Mouse (Mus musculus): ENCODE measurements around the gene Lcn5. TPM values are rescaled to one million over a fixed set of nuclear protein-coding genes. Genes with fewer than 3 reads are reported as not detected.
"Not testable (repeated sequence)": the region's sequence is repeated elsewhere in the genome, so short reads cannot be mapped to it uniquely, and the experiment has no call there.

The Lcn5 gene
- polyA plus RNA-seq, 1 experiment = not detected

DNA sequence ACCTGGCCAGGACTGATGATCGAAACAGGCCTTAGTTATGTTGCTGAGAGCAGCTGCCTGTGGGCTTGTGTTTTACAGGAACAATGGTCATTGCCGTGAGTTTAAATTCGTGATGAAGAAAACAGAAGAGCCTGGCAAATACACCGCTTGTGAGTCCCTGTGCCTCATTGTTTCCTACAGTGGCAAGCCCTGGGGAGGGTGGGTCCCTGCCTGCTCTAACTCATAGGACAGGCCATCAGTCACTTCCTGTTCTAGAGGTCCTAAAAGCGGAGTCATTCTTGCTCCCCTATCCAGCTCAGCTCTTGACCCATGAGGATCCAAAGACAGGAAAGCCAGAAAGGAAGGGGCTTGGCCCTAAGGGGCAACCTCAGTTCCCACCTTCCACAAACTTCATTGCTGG lies 43.2 kb downstream of the Lcn5 start:
- Histone ChIP-seq H3K27me3 (ENCODE audit: control insufficient read depth, insufficient read depth, insufficient read length) (peaks cover 53% of the 10 kb centered on the region), H3ac (ENCODE audit: control insufficient read depth, insufficient read length) (no peak overlapping the region), H3K4me3 (no peak overlapping the region), H3K79me2 (ENCODE audit: control insufficient read depth, insufficient read depth) (no peaks in the 10 kb centered on the region), H3K4me2 (ENCODE audit: low read depth) (no peak overlapping the region), H3K36me3 (ENCODE audit: control insufficient read depth, insufficient read depth) (no peaks in the 10 kb centered on the region)
- TF ChIP-seq MAX (IDR thresholded peaks at IDR 0.05; ENCODE audit: low read depth) (no peak), POLR2A (IDR thresholded peaks at IDR 0.05; ENCODE audit: insufficient read length, low read depth) (no peak), USF1 (IDR thresholded peaks at IDR 0.05; ENCODE audit: low read depth) (no peak), TCF3 (IDR thresholded peaks at IDR 0.05; ENCODE audit: insufficient read length, low read depth) (no peak), CEBPB (IDR thresholded peaks at IDR 0.05; ENCODE audit: insufficient read depth, poor library complexity, severe bottlenecking) (no peak), REST (IDR thresholded peaks at IDR 0.05; ENCODE audit: insufficient read depth, insufficient read length) (no peak), TCF12 (IDR thresholded peaks at IDR 0.05; ENCODE audit: insufficient read depth, poor library complexity, severe bottlenecking) (no peak), MYOG (IDR thresholded peaks at IDR 0.05; ENCODE audit: control insufficient read depth in 1 of 3, insufficient read depth in 1 of 3, insufficient read length in 2 of 3, low read depth in 2 of 3) (no peak), E2F4 (IDR thresholded peaks at IDR 0.05; ENCODE audit: insufficient read depth) (no peak), SRF (IDR thresholded peaks at IDR 0.05; ENCODE audit: control insufficient read depth, insufficient read length, low read depth) (no peak), POLR2AphosphoS2 (IDR thresholded peaks at IDR 0.05; ENCODE audit: insufficient read length, low read depth) (no peak), MYOD1 (IDR thresholded peaks at IDR 0.05; ENCODE audit: control insufficient read depth in 1 of 3, insufficient read length in 2 of 3, low read depth in 2 of 3) (no peak)

DNA sequence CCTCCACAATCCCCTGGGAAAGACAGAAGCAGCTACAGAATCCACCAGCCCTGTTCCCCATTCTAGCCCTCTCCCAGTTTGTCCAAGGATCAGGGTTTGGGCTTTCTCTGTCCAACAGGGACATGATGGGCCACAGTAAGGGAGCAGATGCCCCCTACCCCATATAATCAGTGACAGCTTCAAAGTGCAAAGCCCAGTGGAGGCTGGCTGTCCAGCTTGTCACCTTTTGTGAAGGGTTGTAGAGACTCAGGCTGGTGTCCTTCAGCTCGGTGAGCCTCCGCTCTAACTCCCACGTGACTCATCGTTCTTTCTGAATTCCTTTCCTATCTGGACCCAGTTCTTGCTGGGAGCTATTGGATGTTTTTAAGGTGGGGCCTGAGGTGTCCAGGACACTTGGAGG lies 46.0 kb downstream of the Lcn5 start:
- H3K36me3 ChIP-seq (ENCODE audit: control insufficient read depth, insufficient read depth) = no peaks in the 10 kb centered on the region
- TF ChIP-seq USF1 (IDR thresholded peaks at IDR 0.05; ENCODE audit: low read depth) (no peak), MYOG (IDR thresholded peaks at IDR 0.05; ENCODE audit: control insufficient read depth in 1 of 3, insufficient read depth in 1 of 3, insufficient read length in 2 of 3, low read depth in 2 of 3) (no peak), MAX (IDR thresholded peaks at IDR 0.05; ENCODE audit: low read depth) (no peak)
- H3K27me3 ChIP-seq (ENCODE audit: control insufficient read depth, insufficient read depth, insufficient read length) = peaks cover 53% of the 10 kb centered on the region
- H3K79me2 ChIP-seq (ENCODE audit: control insufficient read depth, insufficient read depth) = no peaks in the 10 kb centered on the region
- H3K4me3 ChIP-seq = no peak overlapping the region
- H3ac ChIP-seq (ENCODE audit: control insufficient read depth, insufficient read length) = no peak overlapping the region
- no peak overlapping the region for H3K4me2 ChIP-seq (ENCODE audit: low read depth)

DNA sequence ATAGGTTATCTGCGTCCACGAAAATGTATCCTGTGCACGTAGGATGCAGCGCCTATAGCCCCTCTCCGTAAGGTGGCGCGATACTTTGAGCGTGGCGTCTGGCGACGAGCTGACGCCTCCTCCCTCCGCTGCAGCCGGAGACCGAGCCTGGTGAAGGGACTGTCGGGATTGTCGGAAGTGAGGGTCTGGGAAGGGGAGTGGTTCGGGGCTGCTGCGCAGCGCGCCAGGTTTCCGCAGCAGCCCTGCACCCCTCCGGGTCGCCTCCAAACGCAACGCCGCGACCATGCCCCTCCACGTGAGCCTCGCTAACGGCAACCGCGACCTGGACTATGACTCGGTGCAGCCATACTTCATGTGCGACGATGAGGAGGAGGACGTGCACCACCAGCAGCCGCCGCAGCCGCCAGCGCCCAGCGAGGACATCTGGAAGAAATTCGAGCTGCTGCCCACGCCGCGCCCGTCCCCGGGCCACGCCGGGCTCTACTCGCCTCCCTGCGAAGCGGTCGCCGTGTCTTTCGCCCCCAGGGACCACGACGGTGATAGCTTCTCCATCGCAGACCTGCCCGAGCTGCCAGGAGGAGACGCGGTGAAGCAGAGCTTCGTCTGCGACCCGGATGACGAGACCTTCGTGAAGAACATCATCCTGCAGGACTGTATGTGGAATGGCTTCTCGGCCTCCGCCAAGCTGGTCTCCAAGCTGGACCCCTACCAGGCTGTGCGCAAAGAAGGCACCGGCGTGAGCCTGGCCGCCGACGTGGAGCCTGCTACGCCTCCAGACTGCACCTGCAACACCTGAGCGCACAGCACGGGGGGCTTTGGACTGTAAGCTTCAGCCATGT lies 49.1 kb downstream of the Lcn5 start, which contains the start of gene Bmyc:
Gene Bmyc (plus strand): TSS at position 97 of the 839 bp plus-strand sequence.
- Histone ChIP-seq H3ac (ENCODE audit: control insufficient read depth, insufficient read length) (no peak within 1 kb of the TSS), H3K79me2 (ENCODE audit: control insufficient read depth, insufficient read depth) (no peaks in the 10 kb centered on the region), H3K27me3 (ENCODE audit: control insufficient read depth, insufficient read depth, insufficient read length) (peaks cover 49% of the 10 kb centered on the region), H3K36me3 (ENCODE audit: control insufficient read depth, insufficient read depth) (no peaks in the 10 kb centered on the region), H3K4me2 (ENCODE audit: low read depth) (no peak within 1 kb of the TSS), H3K4me3 (no peak within 1 kb of the TSS)
- peak in 1 of 3 experiments; percentile 0 for TF ChIP-seq MYOD1 (IDR thresholded peaks at IDR 0.05; ENCODE audit: control insufficient read depth in 1 of 3, insufficient read length in 2 of 3, low read depth in 2 of 3)
- TF ChIP-seq TCF12 (IDR thresholded peaks at IDR 0.05; ENCODE audit: insufficient read depth, poor library complexity, severe bottlenecking) = no peak
- TF ChIP-seq MYOG (IDR thresholded peaks at IDR 0.05; ENCODE audit: control insufficient read depth in 1 of 3, insufficient read depth in 1 of 3, insufficient read length in 2 of 3, low read depth in 2 of 3) = no peak
- TF ChIP-seq POLR2A (IDR thresholded peaks at IDR 0.05; ENCODE audit: insufficient read length, low read depth) = no peak

DNA sequence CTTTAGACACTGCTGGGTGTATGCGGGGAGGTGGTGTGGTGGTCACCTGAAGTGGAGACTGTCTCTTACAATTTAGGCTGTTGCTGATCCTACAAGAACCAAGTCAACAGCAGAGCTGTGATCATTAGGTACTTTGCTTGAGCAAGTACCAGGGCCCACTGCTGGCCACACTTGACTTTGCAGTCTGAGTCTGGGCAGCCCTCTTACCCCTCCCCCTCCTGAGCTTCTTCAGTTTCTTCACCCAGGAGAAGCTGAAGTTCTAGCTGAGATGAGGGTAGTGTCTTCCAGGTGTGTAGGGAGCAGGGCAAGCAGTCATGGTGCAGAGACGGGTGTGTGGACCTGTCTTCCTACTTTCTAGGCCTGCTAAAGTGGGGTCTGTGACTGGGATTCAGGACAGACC lies 50.4 kb downstream of the Lcn5 start:
- Histone ChIP-seq H3K79me2 (ENCODE audit: control insufficient read depth, insufficient read depth) (no peaks in the 10 kb centered on the region), H3K4me2 (ENCODE audit: low read depth) (no peak overlapping the region), H3K36me3 (ENCODE audit: control insufficient read depth, insufficient read depth) (no peaks in the 10 kb centered on the region), H3K27me3 (ENCODE audit: control insufficient read depth, insufficient read depth, insufficient read length) (peaks cover 51% of the 10 kb centered on the region), H3ac (ENCODE audit: control insufficient read depth, insufficient read length) (no peak overlapping the region), H3K4me3 (no peak overlapping the region)
- TF ChIP-seq MYOG (IDR thresholded peaks at IDR 0.05; ENCODE audit: control insufficient read depth in 1 of 3, insufficient read depth in 1 of 3, insufficient read length in 2 of 3, low read depth in 2 of 3) = no peak
- no peak for TF ChIP-seq E2F4 (IDR thresholded peaks at IDR 0.05; ENCODE audit: insufficient read depth)
- no peak for TF ChIP-seq REST (IDR thresholded peaks at IDR 0.05; ENCODE audit: insufficient read depth, insufficient read length)
- TF ChIP-seq USF1 (IDR thresholded peaks at IDR 0.05; ENCODE audit: low read depth) = no peak
- TF ChIP-seq SRF (IDR thresholded peaks at IDR 0.05; ENCODE audit: control insufficient read depth, insufficient read length, low read depth) = no peak
- TF ChIP-seq POLR2AphosphoS2 (IDR thresholded peaks at IDR 0.05; ENCODE audit: insufficient read length, low read depth) = no peak
- no peak for TF ChIP-seq POLR2A (IDR thresholded peaks at IDR 0.05; ENCODE audit: insufficient read length, low read depth)
- no peak for TF ChIP-seq TCF3 (IDR thresholded peaks at IDR 0.05; ENCODE audit: insufficient read length, low read depth)
- TF ChIP-seq CEBPB (IDR thresholded peaks at IDR 0.05; ENCODE audit: insufficient read depth, poor library complexity, severe bottlenecking) = no peak
- no peak for TF ChIP-seq MYOD1 (IDR thresholded peaks at IDR 0.05; ENCODE audit: control insufficient read depth in 1 of 3, insufficient read length in 2 of 3, low read depth in 2 of 3)
- TF ChIP-seq TCF12 (IDR thresholded peaks at IDR 0.05; ENCODE audit: insufficient read depth, poor library complexity, severe bottlenecking) = no peak
- no peak for TF ChIP-seq MAX (IDR thresholded peaks at IDR 0.05; ENCODE audit: low read depth)

DNA sequence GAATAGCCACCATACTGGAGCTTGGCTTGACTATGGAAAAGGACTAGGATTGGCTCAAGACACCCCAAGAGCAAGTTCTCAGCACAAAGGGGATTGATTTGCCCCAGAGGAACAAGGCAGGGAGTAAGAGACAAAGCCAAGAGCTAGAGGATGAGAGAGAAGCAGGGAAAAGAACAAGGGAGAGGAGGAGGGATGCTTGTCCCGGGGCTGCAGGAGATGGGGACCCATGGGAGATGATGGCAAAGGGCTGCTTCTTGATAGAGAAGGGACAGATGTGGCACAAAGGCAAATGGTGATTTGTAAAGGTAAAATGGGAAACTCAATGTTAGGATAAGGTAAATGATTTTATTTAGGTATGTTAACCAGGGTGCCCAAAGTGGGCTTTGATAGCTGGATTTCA lies 51.3 kb downstream of the Lcn5 start:
- H3K4me3 ChIP-seq; H3K36me3 ChIP-seq (ENCODE audit: control insufficient read depth, insufficient read depth); H3K4me2 ChIP-seq (ENCODE audit: low read depth); H3K79me2 ChIP-seq (ENCODE audit: control insufficient read depth, insufficient read depth); H3ac ChIP-seq (ENCODE audit: control insufficient read depth, insufficient read length): not testable (repeated sequence)
- peaks cover 49% of the 10 kb centered on the region for H3K27me3 ChIP-seq (ENCODE audit: control insufficient read depth, insufficient read depth, insufficient read length)

DNA sequence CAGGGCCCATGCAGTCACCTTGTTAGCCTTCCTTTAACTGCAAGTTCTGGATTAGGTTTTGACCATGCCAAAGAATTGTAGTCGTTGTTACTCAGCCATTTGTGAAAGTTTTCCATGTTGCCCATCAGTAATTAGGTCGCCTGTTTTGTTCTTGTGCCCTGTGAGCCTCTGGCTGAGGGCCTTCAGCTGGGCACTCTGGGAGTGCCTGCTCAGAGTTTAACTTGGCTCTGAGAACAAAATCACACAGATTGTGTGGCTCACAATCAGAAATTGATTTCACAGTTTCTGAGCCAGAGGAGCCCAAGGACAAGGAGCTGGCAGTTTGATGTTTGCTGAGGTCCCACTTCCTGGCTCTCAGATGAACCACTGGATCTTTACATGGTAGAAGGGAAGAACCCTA lies 52.0 kb downstream of the Lcn5 start:
- H3K79me2 ChIP-seq (ENCODE audit: control insufficient read depth, insufficient read depth); H3ac ChIP-seq (ENCODE audit: control insufficient read depth, insufficient read length); H3K36me3 ChIP-seq (ENCODE audit: control insufficient read depth, insufficient read depth); H3K4me3 ChIP-seq; H3K4me2 ChIP-seq (ENCODE audit: low read depth): not testable (repeated sequence)
- H3K27me3 ChIP-seq (ENCODE audit: control insufficient read depth, insufficient read depth, insufficient read length) = peaks cover 50% of the 10 kb centered on the region

Data from myocyte (in vitro differentiated cells).